Mouse (Mus musculus) bone marrow, adult 2 months (tissue): ENCODE results near the gene Zap70.

Experiments used
- CTCF ChIP-seq: fragments of 200-500 bp; IDR thresholded peaks from 2 replicates; pipeline ENCODE4 v1.5.1; 2011; ENCODE audit warnings: low read length, control low read depth; ENCODE audit not compliant: control insufficient read depth, insufficient read depth
- POLR2A ChIP-seq: fragments of 200-500 bp; IDR thresholded peaks from 2 replicates; pipeline ENCODE4 v1.6.1; 2011; ENCODE audit warnings: low read depth, mild to moderate bottlenecking, control low read depth, low read length, borderline replicate concordance; ENCODE audit not compliant: control insufficient read depth

DNA sequence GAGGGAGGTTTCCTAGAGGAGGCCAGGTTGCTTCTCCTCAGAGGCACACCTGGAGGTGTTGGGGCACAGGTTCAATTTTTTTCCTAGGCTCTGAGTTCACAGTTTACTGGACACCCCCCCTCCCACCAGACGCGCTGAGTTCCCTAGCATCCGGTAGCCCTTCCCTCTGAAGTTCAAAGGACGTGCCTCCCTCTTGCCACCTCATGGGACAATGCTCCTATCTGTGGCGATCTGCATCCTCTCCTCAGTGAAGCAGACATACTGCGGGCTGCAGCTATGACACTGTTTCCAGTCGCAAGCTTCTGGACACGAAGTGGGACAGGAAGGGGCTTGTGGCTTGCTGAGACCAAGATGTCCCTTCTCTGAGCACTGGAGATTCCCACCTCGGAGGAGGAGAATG, 1.2 kb upstream of the Zap70 start:
- TF ChIP-seq POLR2A (no peak), CTCF (no peak)
